Mouse (Mus musculus): ENCODE data around the gene Gpr31b. TPM values are rescaled to one million over a fixed set of nuclear protein-coding genes. Genes with fewer than 3 reads are reported as not detected.

The Gpr31b gene
- polyA plus RNA-seq (2017; shearing (Covaris generic)): not detected

GRCm38 (mm10) chr17:13052124-13052813, at the start of gene Gpr31b:
TSS of gene Gpr31b (minus strand) at chr17:13052296.

GRCm38 (mm10) chr17:13060804-13061203, 8.7 kb upstream of the Gpr31b start, which contains the start of gene Tcp10b:
TSS of gene Tcp10b (plus strand) at chr17:13061104.

GRCm38 (mm10) chr17:13006546-13006945, 45.5 kb downstream of the Gpr31b start, which contains the start of gene Sod2:
TSS of gene Sod2 (plus strand) at chr17:13006846.

Other genes with a start within 250 kb of the Gpr31b start
- 0.31 TPM for gene Mas1, start 184.2 kb downstream of the Gpr31b start, polyA plus RNA-seq (2017; shearing (Covaris generic))
- not detected for gene Mrgprh, start 176.3 kb downstream of the Gpr31b start, polyA plus RNA-seq (2017; shearing (Covaris generic))
- gene Pnldc1, start 142.1 kb downstream of the Gpr31b start, polyA plus RNA-seq (2017; shearing (Covaris generic)): 0.61 TPM
- 198 TPM for gene Tcp1, start 136.6 kb downstream of the Gpr31b start, polyA plus RNA-seq (2017; shearing (Covaris generic))
- 118 TPM for gene Mrpl18, start 136.0 kb downstream of the Gpr31b start, polyA plus RNA-seq (2017; shearing (Covaris generic))
- gene Acat3, start 111.7 kb downstream of the Gpr31b start, polyA plus RNA-seq (2017; shearing (Covaris generic)): 0.22 TPM
- 33.0 TPM for gene Acat2, start 91.5 kb downstream of the Gpr31b start, polyA plus RNA-seq (2017; shearing (Covaris generic))
- 76.6 TPM for gene Wtap, start 58.1 kb downstream of the Gpr31b start, polyA plus RNA-seq (2017; shearing (Covaris generic))
- gene Sod2, start 45.5 kb downstream of the Gpr31b start, polyA plus RNA-seq (2017; shearing (Covaris generic)): 106 TPM
- gene Tcp10b, start 8.8 kb upstream of the Gpr31b start, polyA plus RNA-seq (2017; shearing (Covaris generic)): not detected
- not detected for gene Unc93a, start 79.5 kb upstream of the Gpr31b start, polyA plus RNA-seq (2017; shearing (Covaris generic))
- gene Smok2a, start 168.9 kb upstream of the Gpr31b start, polyA plus RNA-seq (2017; shearing (Covaris generic)): not detected
- 0.24 TPM for gene Smok2b, start 178.0 kb upstream of the Gpr31b start, polyA plus RNA-seq (2017; shearing (Covaris generic))

Data from CD4-positive, CD25-positive, alpha-beta regulatory T cell (primary cell).